Mouse (Mus musculus): Measurements from ENCODE around the gene Tma7.

DNA sequence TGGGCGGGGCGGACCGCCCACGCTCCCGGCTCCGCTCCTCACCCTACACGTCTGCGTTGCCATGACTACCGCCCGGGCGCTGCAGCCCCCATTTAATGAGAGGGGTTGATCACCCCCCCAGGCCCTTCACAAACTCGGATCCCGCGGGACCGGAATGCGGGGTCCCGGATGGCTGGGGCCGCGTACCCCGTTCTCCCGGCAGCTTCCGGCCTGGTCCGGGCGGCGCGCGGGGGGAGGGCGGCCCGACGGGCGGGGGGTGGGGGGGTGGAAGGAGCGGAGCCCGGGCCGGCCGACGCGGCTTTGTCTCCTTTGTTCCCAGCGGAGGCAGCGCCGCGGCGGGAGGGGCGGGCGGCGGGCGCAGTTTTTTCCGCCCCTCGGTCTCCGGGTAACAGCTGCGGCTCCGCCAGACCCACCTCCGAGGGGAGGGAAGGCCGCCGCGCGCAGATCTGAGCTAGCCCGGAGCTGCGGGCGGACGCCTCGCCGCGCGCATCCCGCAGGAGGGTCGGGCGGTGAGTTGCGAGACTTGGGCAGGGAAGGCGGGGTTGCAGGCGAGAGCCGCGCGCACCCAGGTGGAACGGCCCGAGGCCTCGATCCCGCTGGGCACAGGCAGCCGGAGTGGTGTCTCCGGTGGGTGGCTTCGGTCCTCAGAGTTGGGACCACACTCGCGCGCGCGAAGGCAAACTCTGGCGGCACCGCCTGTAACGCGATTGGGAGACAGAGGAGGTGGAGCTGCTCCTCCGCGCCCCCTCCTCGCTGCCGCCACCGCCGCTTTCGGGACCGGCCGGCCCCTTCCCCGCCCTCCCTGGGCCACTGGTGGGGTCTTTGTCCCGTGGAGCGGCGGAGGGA is 13.0 kb upstream of the Tma7 start, which contains the start of gene Plxnb1:
- TF ChIP-seq POLR2A (IDR thresholded peaks at IDR 0.05; ENCODE audit: insufficient read depth, low read depth, low read length) (peak; percentile 30), CTCF (IDR thresholded peaks at IDR 0.05; ENCODE audit: insufficient read depth, low read depth, low read length) (no peak)
